Mouse (Mus musculus): ENCODE data around the gene Uroc1.

Uroc1 gene

GRCm38 (mm10) chr6:90350011-90350410, 16.9 kb downstream of the Uroc1 start:
- DNase-seq (ENCODE audit: low read depth, low spot score), result no peak

DNA sequence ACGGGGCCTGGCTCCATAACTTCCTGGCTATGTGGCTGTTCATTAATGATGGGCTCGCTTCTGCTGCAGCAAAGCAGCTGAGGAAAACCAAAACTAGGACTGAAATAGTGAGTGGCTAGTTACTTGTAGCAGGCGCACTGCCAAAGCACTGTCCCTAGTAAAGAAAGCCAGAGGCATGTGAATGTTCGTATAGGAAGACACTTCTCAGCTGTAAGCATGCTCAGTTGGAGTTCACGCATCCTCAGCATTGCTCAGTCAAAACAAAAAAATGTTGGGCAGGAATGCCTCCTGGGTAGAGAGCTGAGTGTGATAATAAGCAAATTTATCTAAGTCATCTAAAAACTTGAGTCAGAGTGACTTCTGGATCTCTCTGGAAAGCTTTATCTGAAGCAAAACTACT, 25.1 kb downstream of the Uroc1 start:
- DNase-seq (ENCODE audit: low read depth, low spot score), result no peak

DNA sequence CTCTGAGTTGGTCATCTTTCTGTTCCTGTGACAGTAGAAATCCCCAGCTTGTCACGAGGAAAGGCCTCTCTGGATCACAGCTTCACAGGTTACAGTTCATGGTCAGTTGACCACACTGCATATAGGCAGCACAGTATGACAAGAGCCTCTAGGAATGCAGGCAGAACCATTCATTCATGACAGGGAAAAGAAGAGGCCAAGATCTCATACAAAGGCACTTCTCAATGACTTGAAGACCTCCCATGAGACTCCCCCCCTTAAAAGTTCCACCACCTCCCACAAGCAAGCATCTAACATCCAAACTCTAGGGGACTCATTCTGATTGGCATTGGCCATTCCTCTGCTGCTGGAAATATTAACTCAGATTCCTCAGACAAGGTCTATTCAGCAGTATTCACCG, 26.4 kb downstream of the Uroc1 start:
- DNase-seq (ENCODE audit: low read depth, low spot score), result no peak

DNA sequence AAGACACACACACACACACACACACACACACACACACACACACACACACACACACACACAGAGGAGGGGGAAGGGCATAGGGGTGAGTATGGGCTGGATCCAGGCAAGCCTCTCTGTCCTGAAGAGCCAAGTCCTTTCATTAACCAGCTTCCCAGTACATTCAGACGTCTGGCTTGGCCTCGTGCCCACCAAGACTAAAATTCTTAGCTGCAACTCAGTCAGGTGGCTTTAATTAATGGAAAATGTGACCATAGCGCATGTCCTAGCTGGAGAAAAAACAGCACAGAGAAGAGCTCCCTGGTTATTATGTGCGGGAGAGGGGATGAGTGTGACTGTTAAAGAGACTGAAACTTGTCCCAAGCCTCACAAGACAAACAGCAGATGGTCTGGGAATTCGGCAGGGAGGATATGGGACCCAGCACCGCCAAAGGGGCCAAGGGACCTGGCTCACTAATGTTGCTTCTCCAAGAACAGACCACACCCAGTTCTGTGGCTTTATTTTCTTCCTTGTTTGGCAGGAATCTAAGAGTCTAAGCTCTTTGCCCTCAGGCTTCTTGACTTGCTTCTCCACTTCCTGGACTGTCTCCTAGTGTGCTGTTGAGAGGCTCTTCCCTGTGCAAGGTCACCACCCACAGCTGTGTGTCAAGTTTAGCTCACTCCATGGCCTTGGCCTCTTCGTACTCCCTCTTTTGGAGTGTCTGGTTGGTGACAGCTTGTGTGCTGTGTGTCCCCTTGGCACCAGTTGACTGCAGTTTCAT, 27.1 kb downstream of the Uroc1 start:
- DNase-seq (ENCODE audit: low read depth, low spot score), result peak; percentile 86

DNA sequence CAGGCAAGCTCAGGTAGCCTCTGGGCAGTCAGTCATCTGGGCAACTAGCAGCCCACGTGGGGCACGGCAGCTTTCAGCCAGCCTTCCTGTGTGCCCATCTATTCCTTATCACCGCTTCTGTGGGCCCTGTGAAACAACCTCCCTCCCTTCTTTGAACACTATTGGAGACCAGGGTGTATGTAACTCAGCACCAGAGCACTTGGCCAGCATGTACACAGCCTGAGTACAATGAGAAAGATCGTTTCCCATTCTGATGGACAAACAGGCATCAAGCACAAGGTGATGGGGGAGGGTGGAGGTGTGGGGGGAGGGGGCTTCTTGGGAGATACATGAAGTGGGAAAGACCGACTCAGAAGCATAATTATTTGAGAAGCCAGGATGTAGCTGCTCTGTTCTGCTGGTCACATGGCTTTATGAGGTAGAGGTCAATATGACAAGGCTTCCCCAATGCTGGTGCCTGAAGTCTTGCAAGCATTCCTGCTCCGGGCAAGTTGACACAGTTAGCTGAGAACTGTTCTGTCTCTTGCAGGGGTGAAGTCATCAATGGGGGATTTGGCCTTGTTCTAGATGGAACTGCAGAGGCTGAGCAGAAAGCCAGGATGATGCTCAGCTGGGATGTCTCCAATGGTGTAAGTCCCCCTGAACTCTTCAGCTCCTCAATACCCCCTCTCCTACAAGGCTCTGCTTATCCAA, 28.0 kb downstream of the Uroc1 start:
- no peak for DNase-seq (ENCODE audit: low read depth, low spot score)

GRCm38 (mm10) chr6:90363301-90363700, 30.2 kb downstream of the Uroc1 start:
- peak; percentile 38 for DNase-seq (ENCODE audit: low read depth, low spot score)

DNA sequence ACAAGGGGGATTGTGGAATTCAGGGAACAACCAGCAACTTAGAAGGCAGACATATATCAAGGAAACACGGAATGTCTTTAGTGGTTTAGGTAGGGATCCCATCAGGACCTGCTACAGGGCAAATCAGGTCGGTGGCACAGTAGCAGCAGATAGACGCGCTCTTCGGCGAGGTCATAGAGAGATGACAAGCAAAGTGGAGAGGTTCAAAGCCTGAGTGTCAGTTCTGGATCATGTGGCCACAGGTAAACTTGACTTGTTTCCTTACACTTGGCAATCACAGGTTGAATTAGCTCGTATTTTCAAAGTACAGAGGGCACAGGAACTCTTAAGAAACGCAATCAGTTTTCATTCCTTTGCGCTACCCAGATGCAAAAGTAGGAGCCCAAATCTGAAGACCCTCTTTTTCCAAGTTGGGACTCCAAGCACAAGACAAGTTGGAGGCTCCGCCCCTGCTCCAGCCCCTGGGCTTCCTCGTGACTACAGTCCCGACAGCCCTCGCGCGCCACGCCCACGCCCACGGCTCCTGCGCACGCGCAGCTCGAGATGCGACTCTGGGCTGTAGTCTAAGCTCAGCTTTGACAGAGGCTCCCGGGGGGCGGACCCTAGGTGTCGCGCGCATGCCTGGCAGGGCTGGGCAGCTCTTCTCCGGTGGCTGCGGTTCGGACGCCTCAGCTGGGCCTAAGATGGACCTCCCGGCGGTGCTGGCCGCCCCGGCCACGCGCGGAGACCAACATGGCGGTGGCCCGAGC, 36.1 kb downstream of the Uroc1 start, which contains the start of gene Zxdc:
Gene Zxdc (plus strand): TSS at position 517 of the 749 bp plus-strand sequence.
- DNase-seq (ENCODE audit: low read depth, low spot score), result peak; percentile 98

DNA sequence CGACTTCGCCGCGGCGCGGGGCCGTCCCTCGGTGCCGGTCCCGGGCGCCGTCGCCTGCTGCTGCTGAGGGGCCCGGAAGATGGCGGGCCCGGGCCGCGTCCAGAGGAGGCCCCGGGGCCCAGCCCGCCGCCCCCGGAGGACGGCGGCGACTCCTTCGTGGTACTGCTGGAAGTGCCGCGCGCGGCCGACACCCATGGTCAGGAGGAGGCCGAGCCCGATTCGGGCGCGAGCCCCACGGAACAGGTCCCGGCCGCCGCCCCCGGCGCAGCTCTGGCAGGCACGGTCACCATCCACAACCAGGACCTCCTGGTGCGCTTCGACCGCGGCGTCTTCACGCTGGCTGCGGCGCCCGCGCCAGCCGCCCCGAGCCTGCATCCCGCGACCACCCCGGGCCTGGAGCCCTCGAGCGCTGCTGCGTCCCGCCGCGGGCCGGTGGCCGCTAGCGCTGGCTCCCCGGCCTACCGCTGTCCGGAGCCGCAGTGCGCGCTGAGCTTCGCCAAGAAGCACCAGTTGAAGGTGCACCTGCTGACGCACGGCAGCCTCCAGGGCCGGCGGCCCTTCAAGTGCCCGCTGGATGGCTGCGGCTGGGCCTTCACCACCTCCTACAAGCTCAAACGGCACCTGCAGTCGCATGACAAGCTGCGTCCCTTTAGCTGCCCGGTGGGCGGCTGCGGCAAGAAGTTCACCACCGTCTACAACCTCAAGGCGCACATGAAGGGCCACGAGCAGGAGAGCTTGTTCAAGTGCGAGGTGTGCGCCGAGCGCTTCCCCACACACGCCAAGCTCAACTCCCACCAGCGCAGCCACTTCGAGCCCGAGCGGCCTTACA, 36.9 kb downstream of the Uroc1 start:
- peak; percentile 30 for DNase-seq (ENCODE audit: low read depth, low spot score)

DNA sequence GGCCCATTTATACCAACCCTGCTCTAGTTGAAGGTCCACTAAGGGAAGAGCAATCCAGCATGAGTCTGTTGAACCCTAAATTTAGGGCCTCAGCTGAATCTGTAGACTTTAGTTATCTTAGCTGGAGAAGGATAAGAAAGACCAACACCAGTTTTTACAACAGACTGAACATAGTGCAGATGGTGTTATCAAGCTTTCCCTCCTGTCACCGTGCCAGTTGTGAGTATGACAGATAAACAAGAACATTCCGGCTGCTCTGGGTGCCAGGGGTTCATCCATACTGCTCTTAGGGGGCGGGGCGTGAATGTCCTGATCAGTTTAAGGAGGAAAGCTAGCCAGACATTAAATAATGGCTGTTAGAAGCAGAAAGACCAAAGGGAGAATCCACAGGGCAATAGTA, 41.6 kb downstream of the Uroc1 start:
- DNase-seq (ENCODE audit: low read depth, low spot score), result no peak

- no peak for DNase-seq (ENCODE audit: low read depth, low spot score)
Measured at GRCm38 (mm10) chr6:90377708-90378107, 44.6 kb downstream of the Uroc1 start.

- DNase-seq (ENCODE audit: low read depth, low spot score), result no peak
Measured at GRCm38 (mm10) chr6:90381465-90381864, 48.4 kb downstream of the Uroc1 start.

GRCm38 (mm10) chr6:90390629-90391028, 57.5 kb downstream of the Uroc1 start:
- no peak for DNase-seq (ENCODE audit: low read depth, low spot score)

DNA sequence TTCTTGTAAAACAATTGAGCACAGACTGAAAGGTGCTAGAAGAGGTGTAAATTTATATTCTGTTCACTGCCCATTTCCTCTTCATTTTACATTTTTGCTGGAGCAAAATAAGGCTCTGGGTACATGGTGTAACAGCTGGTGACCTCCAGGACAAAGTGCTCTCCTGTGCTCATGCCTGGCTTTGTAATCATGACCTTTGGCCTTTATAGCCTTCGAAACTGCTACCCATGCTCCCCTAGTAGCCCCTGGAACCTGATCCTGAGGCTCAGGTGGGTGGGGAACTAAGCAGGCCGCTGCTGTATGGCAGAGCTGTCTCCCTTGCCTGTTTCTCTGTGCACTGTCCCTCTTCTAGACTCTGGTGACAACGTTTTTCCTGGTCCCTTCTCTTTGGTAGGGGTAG, 60.9 kb downstream of the Uroc1 start:
- no peak for DNase-seq (ENCODE audit: low read depth, low spot score)

DNA sequence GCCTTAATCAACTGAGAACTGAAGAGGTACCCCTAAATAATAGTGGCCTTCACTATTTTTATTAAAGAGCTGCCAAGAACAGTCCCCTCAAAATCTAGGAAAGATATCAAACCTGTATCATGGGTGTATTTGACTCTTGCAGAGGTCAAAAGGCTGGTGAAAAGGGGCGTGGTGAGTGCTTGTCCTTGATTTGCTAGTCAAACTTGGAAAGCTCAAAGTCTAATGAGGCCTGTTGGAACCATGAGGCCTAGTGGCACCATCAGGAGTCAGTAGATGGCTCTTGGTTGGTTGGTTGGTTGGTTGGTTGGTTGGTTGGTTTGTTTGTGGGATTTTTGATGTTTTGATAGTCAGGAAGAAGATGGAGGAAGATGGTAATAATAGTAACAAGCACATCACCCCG, 62.7 kb downstream of the Uroc1 start:
- no peak for DNase-seq (ENCODE audit: low read depth, low spot score)

- no peak for DNase-seq (ENCODE audit: low read depth, low spot score)
Measured at GRCm38 (mm10) chr6:90397291-90397690, 64.2 kb downstream of the Uroc1 start.

DNA sequence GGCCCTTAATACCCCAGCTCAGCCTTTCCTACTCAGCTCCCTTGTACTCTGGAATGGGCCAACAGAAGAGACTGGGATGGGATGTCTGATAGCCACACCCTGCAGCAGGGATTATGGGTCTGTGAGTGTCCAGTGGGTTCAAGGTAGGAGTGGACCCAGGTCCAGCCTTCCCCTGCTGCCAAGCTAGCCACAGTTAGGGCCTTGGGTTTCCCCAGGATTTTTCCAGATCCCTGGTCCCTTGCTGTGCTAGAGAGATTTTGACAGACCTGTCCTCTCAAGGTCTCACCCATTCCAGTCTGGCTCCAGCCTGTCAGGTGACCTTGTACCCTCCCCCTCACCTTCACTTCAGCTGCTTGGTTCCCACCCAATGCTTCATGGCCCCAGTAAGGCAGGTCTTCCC, 75.5 kb downstream of the Uroc1 start:
- no peak for DNase-seq (ENCODE audit: low read depth, low spot score)

DNA sequence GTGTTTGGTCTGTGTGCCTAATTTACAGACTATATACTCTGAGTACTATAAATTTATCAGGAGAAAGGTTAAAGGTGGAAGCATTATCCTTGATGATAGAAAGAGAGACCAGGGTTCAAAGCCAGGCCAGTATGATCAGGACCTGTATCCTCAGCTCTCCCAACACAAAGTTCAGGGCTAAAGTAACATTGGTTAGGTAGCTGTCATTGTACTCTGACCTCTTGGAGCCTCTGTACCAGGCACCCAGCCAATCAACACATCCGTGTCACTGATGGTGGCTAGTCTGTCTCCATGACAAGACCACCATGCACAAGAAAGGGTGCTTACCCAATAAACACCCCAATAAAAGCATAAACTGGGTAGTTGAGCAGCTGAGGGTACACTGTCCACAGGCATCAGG, 77.9 kb downstream of the Uroc1 start:
- DNase-seq (ENCODE audit: low read depth, low spot score), result no peak

GRCm38 (mm10) chr6:90411926-90412325, 78.8 kb downstream of the Uroc1 start:
- DNase-seq (ENCODE audit: low read depth, low spot score), result no peak
